Mouse (Mus musculus) midbrain, embryonic 10.5 days (tissue): Measurements from ENCODE around the gene Hoxd11. TPM values are rescaled to one million over a fixed set of nuclear protein-coding genes. Genes with fewer than 3 reads are reported as not detected.
A peak's percentile ranks its signal among the peaks of the same experiment; 100 is the strongest.

ENCODE experiments used
- DNase-seq: peaks from one replicate; pipeline ENCODE4 v3.0.0-alpha.2; 2017; ENCODE audit warnings: low spot score
- H3K27ac ChIP-seq: fragments of 300-500 bp; sonication (generic); replicated peaks from 2 replicates; pipeline ENCODE4 v1.5.1; 2016; ENCODE audit warnings: mild to moderate bottlenecking
- H3K27me3 ChIP-seq: fragments of 300-500 bp; sonication (generic); 2 replicates; pipeline ENCODE4 v1.6.1; 2016; ENCODE audit warnings: low read depth, mild to moderate bottlenecking; ENCODE audit not compliant: poor library complexity, severe bottlenecking
- H3K36me3 ChIP-seq: fragments of 300-500 bp; sonication (generic); 2 replicates; pipeline ENCODE4 v1.6.1; 2016; ENCODE audit warnings: mild to moderate bottlenecking, moderate library complexity
- H3K4me1 ChIP-seq: fragments of 300-500 bp; sonication (generic); 2 replicates; pipeline ENCODE4 v1.6.1; 2016
- H3K4me3 ChIP-seq: fragments of 300-500 bp; sonication (generic); 2 replicates; pipeline ENCODE4 v1.5.1; 2016; ENCODE audit warnings: mild to moderate bottlenecking, moderate library complexity
- H3K9me3 ChIP-seq: fragments of 300-500 bp; sonication (generic); replicated peaks from 2 replicates; pipeline ENCODE4 v1.6.1; 2016; ENCODE audit warnings: mild to moderate bottlenecking
- WGBS: fragments of 180-500 bp; shearing (Covaris S2); methylation state at CpG from one replicate; pipeline ENCODE4 v1.1.7; 2016; 5-methylcytosine and 5-hydroxymethylcytosine counted together
- microRNA counts: library from miRNA; unstranded; fragments of <30 nt; microRNA quantifications from one replicate; lab custom pipeline; 2017
- microRNA-seq: library from miRNA; unstranded; fragments of <30 nt; microRNA quantifications from one replicate; pipeline ENCODE4, GENCODE M21; 2017
- polyA plus RNA-seq: library from polyadenylated mRNA; unstranded; fragments of >200 nt; fragmentation: Nextera tagmentation; extraction: Ambion mirVana; gene quantifications from 2 replicates; pipeline ENCODE4 v1.2.1, GENCODE M21; 2016

Hoxd11 gene
- polyA plus RNA-seq, 1 experiment from 2014 or later: not detected

- H3K27ac ChIP-seq: no peak overlapping the region
- WGBS: under 1% methylated on average over 42 of the region's 42 CpGs
Observed at GRCm38 (mm10) chr2:74735851-74736687, 56.7 kb downstream of the Hoxd11 start.

More at GRCm38 (mm10) chr2:74735851-74736687, 56.7 kb downstream of the Hoxd11 start:
- Histone ChIP-seq H3K27me3 (peaks cover 100% of the 10 kb centered on the region), H3K36me3 (no peaks in the 10 kb centered on the region), H3K4me3 (peak overlapping the region; percentile 25; the same call in 1 of the 2 replicates), H3K9me3 (no peaks in the 10 kb centered on the region), H3K4me1 (peaks cover 15% of the 10 kb centered on the region; the same call in 1 of the 2 replicates)
- DNase-seq: peak; percentile 63

MicroRNA genes within 50 kb of the gene (microRNA counts, 519-probe panel; counts per million panel counts)
- not detected for microRNA mmu-miR-10b (lab: Ali Mortazavi, UCI)

Small RNAs within 50 kb of the gene (microRNA-seq; reads per million reads assigned to microRNA genes)
- gene Gm44463 (not detected), gene Mir10b (147 reads per million, percentile 55 among the genes with 10 or more reads in this experiment)

Other genes with a start within 250 kb of the Hoxd11 start
- gene Lnpk, start 100.1 kb upstream of the Hoxd11 start, polyA plus RNA-seq: 40.4 and 47.0 TPM in 2 replicates
- 0.17 and 0.50 TPM in 2 replicates for gene Evx2, start 20.0 kb upstream of the Hoxd11 start, polyA plus RNA-seq
- gene Hoxd13, start 11.2 kb upstream of the Hoxd11 start, polyA plus RNA-seq: 0.05 TPM in 1 of 2 replicates, not detected in the other
- not detected in 2 replicates for gene Hoxd12, start 4.5 kb upstream of the Hoxd11 start, polyA plus RNA-seq
- not detected in 2 replicates for gene Hoxd10, start 12.4 kb downstream of the Hoxd11 start, polyA plus RNA-seq
- not detected in 2 replicates for gene Hoxd9, start 18.2 kb downstream of the Hoxd11 start, polyA plus RNA-seq
- not detected in 2 replicates for gene Hoxd8, start 25.1 kb downstream of the Hoxd11 start, polyA plus RNA-seq
- gene Hoxd3, start 32.4 kb downstream of the Hoxd11 start, polyA plus RNA-seq: 0.06 TPM in 1 of 2 replicates, not detected in the other
- gene Hoxd4, start 32.4 kb downstream of the Hoxd11 start, polyA plus RNA-seq: not detected in 2 replicates
- gene Gm28230, start 47.2 kb downstream of the Hoxd11 start, polyA plus RNA-seq: not detected in 2 replicates
- gene Hoxd1, start 83.4 kb downstream of the Hoxd11 start, polyA plus RNA-seq: not detected in 2 replicates
- 106 and 107 TPM in 2 replicates for gene Mtx2, start 146.2 kb downstream of the Hoxd11 start, polyA plus RNA-seq